Mouse (Mus musculus): Measurements from ENCODE around the gene 1700012A03Rik. TPM values are rescaled to one million over a fixed set of nuclear protein-coding genes. Genes with fewer than 3 reads are reported as not detected.

The 1700012A03Rik gene
- polyA plus RNA-seq, 1 experiment from 2014 or later, result not detected

DNA sequence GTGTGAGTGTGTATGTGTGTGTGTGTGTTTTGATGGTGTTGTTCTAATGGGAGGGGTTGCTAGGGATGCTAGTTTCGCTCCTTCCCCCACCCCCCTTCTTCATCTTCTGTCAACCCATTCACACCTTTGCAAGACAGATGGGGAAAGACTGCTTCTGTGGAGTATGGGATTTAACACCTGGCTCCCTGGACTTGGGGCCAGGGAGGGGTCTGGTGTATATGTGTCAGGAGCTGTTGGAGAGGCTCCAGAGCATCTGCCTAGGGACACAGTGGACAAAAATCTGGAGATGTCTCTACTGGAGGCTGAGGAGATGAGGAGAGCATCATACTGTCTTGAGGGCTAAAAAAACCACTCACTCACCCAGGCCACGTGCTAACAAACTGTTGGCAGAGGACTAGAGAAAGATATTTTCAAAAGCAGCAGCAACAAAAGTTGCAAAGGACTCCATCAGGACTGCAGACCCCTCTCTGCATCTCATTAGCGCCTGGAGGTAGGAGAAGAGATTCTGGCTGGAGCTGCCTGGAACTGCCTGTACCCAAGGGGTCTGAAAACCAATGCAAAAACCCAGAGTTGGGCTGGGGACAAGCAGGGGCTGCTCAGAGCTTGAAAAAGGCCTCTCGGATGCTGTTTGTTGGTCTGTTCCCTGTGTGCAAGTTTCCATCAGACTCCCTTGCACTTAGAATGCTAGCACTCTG, 643 bp upstream of the 1700012A03Rik start:
- Histone ChIP-seq H3K27ac (no peak overlapping the region), H3K4me3 (no peak overlapping the region), H3K4me1 (replicated peaks) (no peaks in the 10 kb centered on the region), H3K27me3 (ENCODE audit: insufficient read depth, poor library complexity, severe bottlenecking) (no peaks in the 10 kb centered on the region), H3K36me3 (no peaks in the 10 kb centered on the region), H3K9me3 (no peaks in the 10 kb centered on the region)
- no peak for DNase-seq (ENCODE audit: low spot score)
- 62% methylated on average over 4 of the region's 4 CpGs for WGBS

- DNase-seq (ENCODE audit: low spot score), result no peak
- WGBS, result 91% methylated on average over 6 of the region's 6 CpGs
- Histone ChIP-seq H3K4me3 (no peak overlapping the region), H3K36me3 (no peaks in the 10 kb centered on the region), H3K27me3 (ENCODE audit: insufficient read depth, poor library complexity, severe bottlenecking) (no peaks in the 10 kb centered on the region), H3K4me1 (replicated peaks) (no peaks in the 10 kb centered on the region), H3K27ac (no peak overlapping the region), H3K9me3 (no peaks in the 10 kb centered on the region)
These were observed 2.3 kb downstream of the 1700012A03Rik start for GRCm38 (mm10) chr6:32052135-32052915.

GRCm38 (mm10) chr6:32056525-32056924, 6.5 kb downstream of the 1700012A03Rik start:
- WGBS, result 30% methylated on average over 2 of the region's 2 CpGs
- H3K36me3 ChIP-seq, result no peaks in the 10 kb centered on the region
- H3K4me1 ChIP-seq (replicated peaks), result no peaks in the 10 kb centered on the region
- H3K9me3 ChIP-seq, result no peaks in the 10 kb centered on the region
- H3K27me3 ChIP-seq (ENCODE audit: insufficient read depth, poor library complexity, severe bottlenecking), result no peaks in the 10 kb centered on the region
- H3K4me3 ChIP-seq, result no peak overlapping the region
- H3K27ac ChIP-seq, result no peak overlapping the region
- DNase-seq (ENCODE audit: low spot score), result no peak

- Histone ChIP-seq H3K4me1 (replicated peaks) (no peaks in the 10 kb centered on the region), H3K36me3 (no peaks in the 10 kb centered on the region), H3K27me3 (ENCODE audit: insufficient read depth, poor library complexity, severe bottlenecking) (no peaks in the 10 kb centered on the region), H3K9me3 (no peaks in the 10 kb centered on the region), H3K27ac (no peak overlapping the region), H3K4me3 (no peak overlapping the region)
- WGBS, result 94% methylated on average over 2 of the region's 2 CpGs
- DNase-seq (ENCODE audit: low spot score), result no peak
These were observed 8.5 kb downstream of the 1700012A03Rik start for GRCm38 (mm10) chr6:32058571-32058970.

GRCm38 (mm10) chr6:32060641-32061040, 10.6 kb downstream of the 1700012A03Rik start:
- 90% methylated on average over 2 of the region's 2 CpGs for WGBS
- Histone ChIP-seq H3K27ac (no peak overlapping the region), H3K9me3 (no peaks in the 10 kb centered on the region), H3K36me3 (no peaks in the 10 kb centered on the region), H3K4me3 (no peak overlapping the region), H3K4me1 (replicated peaks) (no peaks in the 10 kb centered on the region), H3K27me3 (ENCODE audit: insufficient read depth, poor library complexity, severe bottlenecking) (no peaks in the 10 kb centered on the region)
- DNase-seq (ENCODE audit: low spot score), result no peak

GRCm38 (mm10) chr6:32061266-32061665, 11.2 kb downstream of the 1700012A03Rik start:
- no peaks in the 10 kb centered on the region for H3K27me3 ChIP-seq (ENCODE audit: insufficient read depth, poor library complexity, severe bottlenecking)
- no peak overlapping the region for H3K4me3 ChIP-seq
- no peak overlapping the region for H3K27ac ChIP-seq
- no peaks in the 10 kb centered on the region for H3K36me3 ChIP-seq
- DNase-seq (ENCODE audit: low spot score), result no peak
- H3K9me3 ChIP-seq, result no peaks in the 10 kb centered on the region
- 86% methylated on average over 9 of the region's 9 CpGs for WGBS
- no peaks in the 10 kb centered on the region for H3K4me1 ChIP-seq (replicated peaks)

- DNase-seq (ENCODE audit: low spot score), result no peak
- 89% methylated on average over 10 of the region's 10 CpGs for WGBS
- no peaks in the 10 kb centered on the region for H3K27me3 ChIP-seq (ENCODE audit: insufficient read depth, poor library complexity, severe bottlenecking)
- no peaks in the 10 kb centered on the region for H3K9me3 ChIP-seq
- H3K27ac ChIP-seq, result no peak overlapping the region
- no peaks in the 10 kb centered on the region for H3K4me1 ChIP-seq (replicated peaks)
- no peak overlapping the region for H3K4me3 ChIP-seq
- H3K36me3 ChIP-seq, result no peaks in the 10 kb centered on the region
These were observed 15.9 kb downstream of the 1700012A03Rik start for GRCm38 (mm10) chr6:32065789-32066510.

DNA sequence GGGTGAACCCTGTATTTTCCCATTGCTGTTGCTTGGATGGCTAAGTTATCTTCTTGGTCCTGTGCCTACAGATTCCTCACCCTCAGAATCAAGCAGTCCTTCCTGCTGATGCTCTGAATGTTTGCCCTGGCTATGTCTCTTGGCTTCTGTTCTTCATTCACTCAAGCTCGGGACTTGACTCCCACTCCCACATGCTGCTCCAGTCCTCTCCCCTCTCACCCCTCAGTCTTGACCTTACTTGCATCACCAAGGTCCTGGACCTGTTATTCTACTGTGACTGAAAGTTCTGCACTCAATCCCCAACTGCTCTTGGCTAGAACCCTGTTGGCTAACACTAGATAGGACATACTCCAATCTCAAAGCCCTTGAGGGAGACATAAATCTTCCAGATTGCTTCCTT, 22.1 kb downstream of the 1700012A03Rik start:
- no peaks in the 10 kb centered on the region for H3K27me3 ChIP-seq (ENCODE audit: insufficient read depth, poor library complexity, severe bottlenecking)
- 86% methylated on average over 1 of the region's 1 CpGs for WGBS
- no peak overlapping the region for H3K27ac ChIP-seq
- H3K36me3 ChIP-seq, result no peaks in the 10 kb centered on the region
- H3K4me3 ChIP-seq, result no peak overlapping the region
- no peaks in the 10 kb centered on the region for H3K9me3 ChIP-seq
- no peaks in the 10 kb centered on the region for H3K4me1 ChIP-seq (replicated peaks)
- DNase-seq (ENCODE audit: low spot score), result no peak

- no peak overlapping the region for H3K27ac ChIP-seq
- WGBS, result 86% methylated on average over 12 of the region's 14 CpGs
These were observed 43.3 kb downstream of the 1700012A03Rik start for GRCm38 (mm10) chr6:32093312-32093711.

GRCm38 (mm10) chr6:32105547-32106275, 55.7 kb downstream of the 1700012A03Rik start:
- H3K4me1 ChIP-seq (replicated peaks), result peaks cover 11% of the 10 kb centered on the region
- H3K27me3 ChIP-seq (ENCODE audit: insufficient read depth, poor library complexity, severe bottlenecking), result no peaks in the 10 kb centered on the region
- no peaks in the 10 kb centered on the region for H3K9me3 ChIP-seq
- no peaks in the 10 kb centered on the region for H3K36me3 ChIP-seq
- WGBS, result 55% methylated on average over 9 of the region's 9 CpGs
- no peak overlapping the region for H3K4me3 ChIP-seq
- no peak overlapping the region for H3K27ac ChIP-seq
- DNase-seq (ENCODE audit: low spot score), result no peak

More at GRCm38 (mm10) chr6:32093312-32093711, 43.3 kb downstream of the 1700012A03Rik start:
- H3K9me3 ChIP-seq, result no peaks in the 10 kb centered on the region
- H3K4me3 ChIP-seq, result no peak overlapping the region
- no peaks in the 10 kb centered on the region for H3K4me1 ChIP-seq (replicated peaks)
- no peaks in the 10 kb centered on the region for H3K36me3 ChIP-seq
- H3K27me3 ChIP-seq (ENCODE audit: insufficient read depth, poor library complexity, severe bottlenecking), result no peaks in the 10 kb centered on the region
- no peak for DNase-seq (ENCODE audit: low spot score)

Measured in hindbrain, embryonic 10.5 days (tissue).